Mouse (Mus musculus) CH12.LX (cell line): ENCODE data around the gene Aven.

Experiments
- E2F4 ChIP-seq: IDR thresholded peaks from 2 replicates; pipeline ENCODE4 v1.6.1; 2011; ENCODE audit warnings: low read depth, low read length, improper control_type of control experiment; ENCODE audit not compliant: insufficient replicate concordance
- EP300 ChIP-seq: IDR thresholded peaks from 2 replicates; pipeline ENCODE4 v1.6.1; 2011; ENCODE audit warnings: low read length, improper control_type of control experiment
- IRF4 ChIP-seq: IDR thresholded peaks from 2 replicates; pipeline ENCODE4 v1.6.1; 2014; ENCODE audit warnings: low read depth, mild to moderate bottlenecking, inconsistent platforms, low read length, improper control_type of control experiment
- MAX ChIP-seq: IDR thresholded peaks from 2 replicates; pipeline ENCODE4 v1.6.1; 2011; ENCODE audit warnings: low read length, improper control_type of control experiment
- POLR2A ChIP-seq: IDR thresholded peaks from 2 replicates; pipeline ENCODE4 v1.6.1; 2011; ENCODE audit warnings: low read depth, mild to moderate bottlenecking, improper control_type of control experiment, low read length

GRCm38 (mm10) chr2:112481564-112481963, 11.2 kb upstream of the Aven start:
- TF ChIP-seq E2F4: no peak
- TF ChIP-seq EP300: no peak
- TF ChIP-seq MAX: no peak
- TF ChIP-seq POLR2A: no peak
- no peak for TF ChIP-seq IRF4
